Mouse (Mus musculus): ENCODE results near the gene Rack1.

The Rack1 gene

GRCm38 (mm10) chr11:48795221-48795620 is 4.9 kb upstream of the Rack1 start:
- DNase-seq (ENCODE audit: low spot score in 2 of 2): no peak

- DNase-seq (ENCODE audit: low spot score in 2 of 2): no peak
Observed at GRCm38 (mm10) chr11:48796290-48796689, 3.8 kb upstream of the Rack1 start.

GRCm38 (mm10) chr11:48797287-48797686 is 2.8 kb upstream of the Rack1 start:
- DNase-seq (ENCODE audit: low spot score in 2 of 2): no peak

GRCm38 (mm10) chr11:48798308-48798707 is 1.8 kb upstream of the Rack1 start:
- no peak for DNase-seq (ENCODE audit: low spot score in 2 of 2)

- no peak for DNase-seq (ENCODE audit: low spot score in 2 of 2)
Observed at GRCm38 (mm10) chr11:48798984-48799920, 880 bp upstream of the Rack1 start.

- DNase-seq (ENCODE audit: low spot score in 2 of 2): no peak
Observed at GRCm38 (mm10) chr11:48801831-48802772, 2.0 kb downstream of the Rack1 start.

- no peak for DNase-seq (ENCODE audit: low spot score in 2 of 2)
Observed at GRCm38 (mm10) chr11:48803988-48804387, 3.9 kb downstream of the Rack1 start.

- DNase-seq (ENCODE audit: low spot score in 2 of 2): no peak
Observed at GRCm38 (mm10) chr11:48804922-48805321, 4.8 kb downstream of the Rack1 start.

GRCm38 (mm10) chr11:48806856-48807562 is 6.9 kb downstream of the Rack1 start:
- peak; percentile 48 to 54 for DNase-seq (ENCODE audit: low spot score in 2 of 2)

GRCm38 (mm10) chr11:48807563-48808303 is 7.6 kb downstream of the Rack1 start:
- peak in 1 of 2 experiments; percentile 34 for DNase-seq (ENCODE audit: low spot score in 2 of 2)

GRCm38 (mm10) chr11:48808304-48808646 is 8.1 kb downstream of the Rack1 start:
- no peak for DNase-seq (ENCODE audit: low spot score in 2 of 2)

GRCm38 (mm10) chr11:48808737-48809433 is 8.8 kb downstream of the Rack1 start:
- peak in 1 of 2 experiments; percentile 51 for DNase-seq (ENCODE audit: low spot score in 2 of 2)

GRCm38 (mm10) chr11:48809434-48809830 is 9.3 kb downstream of the Rack1 start:
- DNase-seq (ENCODE audit: low spot score in 2 of 2): no peak

- peak in 1 of 2 experiments; percentile 42 for DNase-seq (ENCODE audit: low spot score in 2 of 2)
Observed at GRCm38 (mm10) chr11:48810142-48810541, 10.0 kb downstream of the Rack1 start.

- no peak for DNase-seq (ENCODE audit: low spot score in 2 of 2)
Observed at GRCm38 (mm10) chr11:48813782-48814181, 13.7 kb downstream of the Rack1 start.

GRCm38 (mm10) chr11:48815851-48816250 is 15.7 kb downstream of the Rack1 start:
- peak; percentile 45 to 49 for DNase-seq (ENCODE audit: low spot score in 2 of 2)

GRCm38 (mm10) chr11:48816281-48816781 is 16.2 kb downstream of the Rack1 start:
- DNase-seq (ENCODE audit: low spot score in 2 of 2): peak; percentile 73 to 87

- DNase-seq (ENCODE audit: low spot score in 2 of 2): peak; percentile 99
Observed at GRCm38 (mm10) chr11:48816800-48817665, 16.9 kb downstream of the Rack1 start, which contains the start of gene Trim41. TSS of gene Trim41 (minus strand) at chr11:48817353.

- DNase-seq (ENCODE audit: low spot score in 2 of 2): no peak
Observed at GRCm38 (mm10) chr11:48817794-48818193, 17.7 kb downstream of the Rack1 start.
